10 mouse cellular contexts compared by ENCODE assay signal in genomic region chr12:112183675-112184074, GRCm38 (mm10). TPM values are rescaled to one million over a fixed set of nuclear protein-coding genes. Genes with fewer than 3 reads are reported as not detected.
A peak's percentile ranks its signal among the peaks of the same experiment; 100 is the strongest.
DNase-seq lines count a peak whose midpoint lies in the region; ATAC-seq lines count a peak whose summit lies in the region.
"Had no signal": no experiment of that assay in that cellular context is flagged by ENCODE, and none has a peak within 500 bp of the region (broad histone marks: within the 10 kb centered on the region; RNA-seq: fewer than 3 reads in every experiment).

No protein-coding gene starts in this region.

- H3K4me1 ChIP-seq in midbrain, embryonic 16.5 days (ENCODE audit: control insufficient read depth, insufficient read depth, low read length) = peaks cover 5% of the 10 kb centered on the region

- no peak for ATAC-seq in midbrain, embryonic 16.5 days

- peaks cover 9% of the 10 kb centered on the region for H3K36me3 ChIP-seq in midbrain, embryonic 16.5 days (ENCODE audit: control insufficient read depth, insufficient read depth, low read length)

- H3K27ac ChIP-seq in midbrain, embryonic 16.5 days (ENCODE audit: low read length) = 0 out of 2 replicates have a peak overlapping the region, but pooled peaks have one; percentile 38

- no peaks in the 10 kb centered on the region for H3K27me3 ChIP-seq in midbrain, embryonic 16.5 days (ENCODE audit: control insufficient read depth, insufficient read depth, low read depth, low read length)

- peak; percentile 48 to 62 for DNase-seq in cerebellum, postnatal 10 days
- DNase-seq in cerebellum, adult 9-11 months = no peak
- DNase-seq in adrenal gland, postnatal 25 days = peak; percentile 51
- DNase-seq in heart, adult 9 months (ENCODE audit: low spot score in 2 of 2) = peak; percentile 40 to 49
- peak; percentile 72 for DNase-seq in kidney, postnatal 10 days
- no peak for DNase-seq in spleen, postnatal 36 days (ENCODE audit: low spot score in 2 of 2)
- DNase-seq in left cerebral cortex, adult 18-20 months (ENCODE audit: low spot score in 2 of 2) = no peak

- H3K9me3 ChIP-seq in midbrain, embryonic 16.5 days (replicated peaks; ENCODE audit: control insufficient read depth, low read length, poor library complexity, severe bottlenecking) = no peaks in the 10 kb centered on the region

- 61% methylated on average over 6 of the region's 6 CpGs for WGBS in midbrain, embryonic 16.5 days

- no peak overlapping the region for H3K9ac ChIP-seq in midbrain, embryonic 16.5 days (ENCODE audit: low read depth, low read length)

- H3K4me2 ChIP-seq in midbrain, embryonic 16.5 days (ENCODE audit: low read length) = no peak overlapping the region

- H3K4me3 ChIP-seq in midbrain, embryonic 16.5 days (ENCODE audit: low read depth, low read length) = no peak overlapping the region
- H3K4me3 ChIP-seq: myocyte had no signal

RNA-seq across cellular contexts. Expression of gene Kif26a, which starts 37.7 kb away (rescaled TPM):
- 7.4 and 13.7 TPM in 2 replicates for total RNA-seq in adrenal gland, postnatal 25 days (2021)
- 4.7 and 6.2 TPM in 2 replicates for polyA plus RNA-seq in midbrain, embryonic 16.5 days (2015; fragmentation: Nextera tagmentation; extraction: Ambion mirVana)
- 1 to 10 TPM; 4.2 to 4.5 TPM for total RNA-seq in left cerebral cortex, adult 18-20 months (2021)
- polyA plus RNA-seq: C2C12 had no signal

Comparison
In these comparisons a context has a peak if more than half of its experiments do, and no peak if none do; other contexts are left out.
1. DNase-seq: peak in cerebellum, postnatal 10 days (2 of 2), adrenal gland, postnatal 25 days (single experiment), heart, adult 9 months (2 of 2) and kidney, postnatal 10 days (single experiment); none in cerebellum, adult 9-11 months (single experiment), spleen, postnatal 36 days (0 of 2) and left cerebral cortex, adult 18-20 months (0 of 2).